8 mouse cellular contexts compared by ENCODE assay signal in the genomic region with DNA sequence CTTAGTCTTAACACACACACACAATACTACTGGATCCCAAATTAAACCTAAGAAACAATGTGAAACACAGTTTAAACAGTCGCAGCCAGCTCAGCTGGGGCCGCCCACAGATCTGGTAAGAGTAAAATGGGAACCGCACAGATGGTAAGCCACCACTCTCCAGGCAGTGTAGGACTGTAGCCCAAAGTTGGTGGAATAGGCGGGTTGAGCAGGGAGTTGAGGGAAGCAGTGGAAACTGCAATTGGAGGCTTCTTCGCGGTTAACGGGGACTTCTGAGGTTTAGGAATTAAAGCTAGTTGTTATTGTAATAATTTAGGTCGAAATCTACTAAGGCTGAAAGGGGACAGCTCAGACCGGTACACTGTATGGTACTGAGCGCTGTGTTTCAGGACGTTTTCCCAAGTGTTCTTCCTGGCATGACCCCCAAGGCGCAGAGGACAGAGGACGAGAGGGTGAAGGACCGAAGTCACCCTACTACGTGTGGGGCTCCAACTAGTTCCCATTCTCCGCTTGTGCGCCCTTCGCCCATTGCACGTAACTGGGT. TPM values are rescaled to one million over a fixed set of nuclear protein-coding genes. Genes with fewer than 3 reads are reported as not detected.
DNase-seq lines count a peak whose midpoint lies in the region; ATAC-seq lines count a peak whose summit lies in the region.

No protein-coding gene starts in this region.

- peak; percentile 24; the same call in 1 of the 2 replicates for ATAC-seq in neural tube, embryonic 11.5 days (ENCODE audit: insufficient read depth, low FRiP score, low TSS enrichment)
- peak; percentile 45 for ATAC-seq in common myeloid progenitor, adult 5-6 weeks (replicated peaks; ENCODE audit: low read depth, poor library complexity, severe bottlenecking)
- ATAC-seq in megakaryocyte, adult 5-6 weeks (ENCODE audit: poor library complexity, severe bottlenecking) = peak; percentile 39
- peak; percentile 47 for ATAC-seq in stomach, embryonic 15.5 days (ENCODE audit: insufficient read depth, low FRiP score, low read depth)

- no peak for DNase-seq in neural tube, embryonic 11.5 days (ENCODE audit: low spot score)
- DNase-seq in neural tube, embryonic 10.5 days (ENCODE audit: extremely low spot score, low spot score) = no peak
- DNase-seq in frontal cortex, postnatal 10 days (ENCODE audit: low spot score in 2 of 2) = peak; percentile 48 to 50
- peak; percentile 40 to 57 for DNase-seq in layer of hippocampus, postnatal 10 days (ENCODE audit: low spot score in 2 of 2)
- DNase-seq in adrenal gland, postnatal 4 days (ENCODE audit: low spot score in 2 of 2) = no peak

- H3K27ac ChIP-seq in neural tube, embryonic 11.5 days (ENCODE audit: low read depth, low read length) = 0 out of 2 replicates have a peak overlapping the region, but pooled peaks have one; percentile 20
- H3K27ac ChIP-seq in stomach, embryonic 15.5 days = peak overlapping the region; percentile 74

- H3K36me3 ChIP-seq in neural tube, embryonic 11.5 days (ENCODE audit: control insufficient read depth, insufficient read depth, low read length) = no peaks in the 10 kb centered on the region
- H3K36me3 ChIP-seq in stomach, embryonic 15.5 days = no peaks in the 10 kb centered on the region

- under 1% methylated on average over 19 of the region's 19 CpGs for WGBS in neural tube, embryonic 11.5 days
- under 1% methylated on average over 19 of the region's 19 CpGs for WGBS in stomach, embryonic 15.5 days

- H3K9me3 ChIP-seq in neural tube, embryonic 11.5 days (ENCODE audit: control insufficient read depth, low read length) = no peaks in the 10 kb centered on the region
- H3K9me3 ChIP-seq in stomach, embryonic 15.5 days = no peaks in the 10 kb centered on the region

- H3K4me3 ChIP-seq in neural tube, embryonic 11.5 days (ENCODE audit: low read depth, low read length) = peak overlapping the region; percentile 73
- peak overlapping the region; percentile 78 for H3K4me3 ChIP-seq in stomach, embryonic 15.5 days (replicated peaks)

- peak overlapping the region; percentile 66 for H3K4me2 ChIP-seq in neural tube, embryonic 11.5 days (ENCODE audit: low read depth)
- H3K4me2 ChIP-seq in stomach, embryonic 15.5 days = peak overlapping the region; percentile 76

- H3K4me1 ChIP-seq in neural tube, embryonic 11.5 days (ENCODE audit: control insufficient read depth, insufficient read depth, low read length) = no peaks in the 10 kb centered on the region
- H3K4me1 ChIP-seq in stomach, embryonic 15.5 days = no peaks in the 10 kb centered on the region

- peak overlapping the region; percentile 67 for H3K9ac ChIP-seq in neural tube, embryonic 11.5 days (ENCODE audit: low read length)
- peak overlapping the region; percentile 57; the same call in 1 of the 2 replicates for H3K9ac ChIP-seq in stomach, embryonic 15.5 days

- no peaks in the 10 kb centered on the region for H3K27me3 ChIP-seq in neural tube, embryonic 11.5 days (ENCODE audit: control insufficient read depth, insufficient read depth, low read length)
- no peaks in the 10 kb centered on the region for H3K27me3 ChIP-seq in stomach, embryonic 15.5 days (replicated peaks)

RNA-seq across cellular contexts. Expression of gene Bloc1s5, which starts 0.6 kb away (rescaled TPM):
- 24.9 and 26.3 TPM in 2 replicates for polyA plus RNA-seq in neural tube, embryonic 11.5 days (2014; fragmentation: Nextera tagmentation; extraction: Ambion mirVana)
- 7.8 and 15.6 TPM in 2 replicates for total RNA-seq in common myeloid progenitor, adult 5-6 weeks (2017)
- total RNA-seq in layer of hippocampus, postnatal 10 days (2021) = 10 to 100 TPM; 11.1 to 12.3 TPM
- 1.6 and 2.1 TPM in 2 replicates for total RNA-seq in megakaryocyte, adult 5-6 weeks (2015)
- 3.6 and 5.9 TPM in 2 replicates for total RNA-seq in megakaryocyte, adult 5-6 weeks (2017)
- 15.5 and 17.2 TPM in 2 replicates for polyA plus RNA-seq in stomach, embryonic 15.5 days (2015; fragmentation: Nextera tagmentation; extraction: Ambion mirVana)
- total RNA-seq in adrenal gland, postnatal 4 days (2021) = 10 to 100 TPM; 22.3 to 23.9 TPM

RNA-seq across cellular contexts. Expression of gene Eef1e1, which starts 24.5 kb away (rescaled TPM):
- polyA plus RNA-seq in neural tube, embryonic 11.5 days (2014; fragmentation: Nextera tagmentation; extraction: Ambion mirVana) = 69.0 and 77.3 TPM in 2 replicates
- total RNA-seq in common myeloid progenitor, adult 5-6 weeks (2017) = 57.8 and 76.5 TPM in 2 replicates
- 10 to 100 TPM; 43.7 to 47.2 TPM for total RNA-seq in layer of hippocampus, postnatal 10 days (2021)
- 14.8 and 19.2 TPM in 2 replicates for total RNA-seq in megakaryocyte, adult 5-6 weeks (2015)
- total RNA-seq in megakaryocyte, adult 5-6 weeks (2017) = 14.1 and 16.2 TPM in 2 replicates
- polyA plus RNA-seq in stomach, embryonic 15.5 days (2015; fragmentation: Nextera tagmentation; extraction: Ambion mirVana) = 41.9 and 45.7 TPM in 2 replicates
- 10 to 100 TPM; 34.5 to 35.4 TPM for total RNA-seq in adrenal gland, postnatal 4 days (2021)

Comparison
In these comparisons a context has a peak if more than half of its experiments do, and no peak if none do; other contexts are left out.
1. DNase-seq: peak in frontal cortex, postnatal 10 days (2 of 2) and layer of hippocampus, postnatal 10 days (2 of 2); none in neural tube, embryonic 11.5 days (single experiment), neural tube, embryonic 10.5 days (single experiment) and adrenal gland, postnatal 4 days (0 of 2).
2. Peak in every context shown above with its lines, with median percentiles within 50 percentile points of each other: ATAC-seq.